Mouse (Mus musculus): ENCODE measurements at regions not wholly inside any gene's neighbourhood (a gene's known extent, or its start where the extent isn't known, plus 50 kb on each side); places are given as distances from the start of the nearest gene placed in this dataset.

- DNase-seq: no peak
These were observed 173.8 kb downstream of the Slc30a10 start for GRCm38 (mm10) chr1:185628401-185628800.

GRCm38 (mm10) chr1:185629976-185630375 lies 175.3 kb downstream of the Slc30a10 start:
- no peak for DNase-seq

- DNase-seq: no peak
These were observed 184.0 kb downstream of the Slc30a10 start for GRCm38 (mm10) chr1:185638631-185639030.

- DNase-seq: no peak
These were observed 184.8 kb downstream of the Slc30a10 start for GRCm38 (mm10) chr1:185639486-185639885.

GRCm38 (mm10) chr1:185644026-185644425 lies 189.4 kb downstream of the Slc30a10 start:
- DNase-seq: no peak

GRCm38 (mm10) chr1:185648128-185648527 lies 193.5 kb downstream of the Slc30a10 start:
- no peak for DNase-seq

- no peak for DNase-seq
These were observed 194.3 kb downstream of the Slc30a10 start for GRCm38 (mm10) chr1:185648926-185649325.

GRCm38 (mm10) chr1:185650926-185651325 lies 196.3 kb downstream of the Slc30a10 start:
- DNase-seq: no peak

- no peak for DNase-seq
These were observed 200.4 kb downstream of the Slc30a10 start for GRCm38 (mm10) chr1:185655021-185655420.

GRCm38 (mm10) chr1:185655461-185655860 lies 200.8 kb downstream of the Slc30a10 start:
- DNase-seq: no peak

- DNase-seq: no peak
These were observed 202.6 kb downstream of the Slc30a10 start for GRCm38 (mm10) chr1:185657286-185657685.

GRCm38 (mm10) chr1:185659476-185659875 lies 204.8 kb downstream of the Slc30a10 start:
- no peak for DNase-seq

- DNase-seq: no peak
These were observed 207.7 kb downstream of the Slc30a10 start for GRCm38 (mm10) chr1:185662336-185662735.

- DNase-seq: no peak
These were observed 215.5 kb downstream of the Slc30a10 start for GRCm38 (mm10) chr1:185670029-185670741.

- DNase-seq: no peak
These were observed 218.3 kb downstream of the Slc30a10 start for GRCm38 (mm10) chr1:185672940-185673339.

- no peak for DNase-seq
These were observed 221.2 kb downstream of the Slc30a10 start for GRCm38 (mm10) chr1:185675674-185676420.

GRCm38 (mm10) chr1:185681610-185682457 lies 227.2 kb downstream of the Slc30a10 start:
- peak; percentile 17 for DNase-seq

- DNase-seq: no peak
These were observed 227.8 kb downstream of the Slc30a10 start for GRCm38 (mm10) chr1:185682458-185682750.

GRCm38 (mm10) chr1:185684638-185685037 lies 230.0 kb downstream of the Slc30a10 start:
- no peak for DNase-seq

GRCm38 (mm10) chr1:185688506-185688905 lies 233.9 kb downstream of the Slc30a10 start:
- no peak for DNase-seq

GRCm38 (mm10) chr1:185695394-185695793 lies 240.7 kb downstream of the Slc30a10 start:
- DNase-seq: no peak

- DNase-seq: no peak
These were observed 245.1 kb downstream of the Slc30a10 start for GRCm38 (mm10) chr1:185699758-185700157.

- no peak for DNase-seq
These were observed 271.7 kb downstream of the Slc30a10 start for GRCm38 (mm10) chr1:185726324-185726723.

GRCm38 (mm10) chr1:185726811-185727210 lies 272.2 kb downstream of the Slc30a10 start:
- DNase-seq: no peak

All from cerebellum, adult 11-12 months (tissue).